Mouse (Mus musculus) cerebellum, adult 11 months (tissue): Measurements from ENCODE around the gene Fam149b.
"Not testable (repeated sequence)": the region's sequence is repeated elsewhere in the genome, so short reads cannot be mapped to it uniquely, and the experiment has no call there.

Experiments used
- DNase-seq: peaks from one replicate; pipeline ENCODE4 v3.0.0; 2022

The Fam149b gene

DNA sequence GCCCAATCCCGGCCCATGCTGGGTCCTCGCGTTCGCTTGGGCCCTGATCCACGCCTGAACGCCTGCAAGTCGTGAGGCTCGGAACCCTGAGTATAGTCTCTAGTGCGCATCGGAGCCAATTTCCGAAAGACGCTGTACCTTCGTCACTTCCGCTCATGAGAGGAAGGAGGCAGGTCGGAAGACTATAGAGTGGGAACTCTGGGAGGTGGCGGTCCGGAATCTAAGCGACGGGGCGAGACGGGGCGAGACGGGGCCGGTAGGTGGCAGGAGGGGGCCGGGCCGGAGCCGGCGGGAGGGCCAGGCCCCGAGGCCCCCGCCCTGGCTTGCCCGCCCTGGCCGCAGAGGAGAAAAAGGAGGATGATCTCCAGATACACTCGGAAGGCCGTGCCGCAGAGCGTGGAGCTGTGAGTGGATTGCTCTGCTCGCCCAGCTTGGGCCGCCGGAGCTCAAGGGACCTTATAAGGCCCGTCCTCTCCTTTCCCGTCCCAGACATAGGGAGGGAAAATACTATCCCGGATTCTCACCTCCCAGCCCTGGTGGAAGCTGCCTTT is at the start of gene Fam149b, which contains the start of gene Ecd:
Gene Fam149b (plus strand): TSS at position 172 of the 551 bp plus-strand sequence.
Gene Ecd (minus strand): TSS at position 131 of the 551 bp plus-strand sequence.
- peak; percentile 88 for DNase-seq

DNA sequence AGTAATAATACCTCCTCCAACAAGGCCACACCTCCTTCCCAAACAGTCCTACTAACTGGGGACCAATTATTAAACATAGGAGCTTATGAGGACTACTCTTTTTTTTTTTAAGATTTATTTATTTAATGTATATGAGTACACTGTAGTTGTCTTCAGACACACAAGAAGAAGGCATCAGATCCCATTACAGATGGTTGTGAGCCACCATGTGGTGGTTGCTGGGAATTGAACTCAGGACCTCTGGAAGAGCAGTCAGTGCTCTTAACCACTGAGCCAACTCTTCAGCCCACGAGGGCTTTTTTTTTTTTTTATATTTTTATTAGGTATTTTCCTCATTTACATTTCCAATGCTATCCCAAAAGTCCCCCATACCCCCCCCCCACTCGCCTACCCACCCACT is 42.9 kb upstream of the Fam149b start:
- not testable (repeated sequence) for DNase-seq

DNA sequence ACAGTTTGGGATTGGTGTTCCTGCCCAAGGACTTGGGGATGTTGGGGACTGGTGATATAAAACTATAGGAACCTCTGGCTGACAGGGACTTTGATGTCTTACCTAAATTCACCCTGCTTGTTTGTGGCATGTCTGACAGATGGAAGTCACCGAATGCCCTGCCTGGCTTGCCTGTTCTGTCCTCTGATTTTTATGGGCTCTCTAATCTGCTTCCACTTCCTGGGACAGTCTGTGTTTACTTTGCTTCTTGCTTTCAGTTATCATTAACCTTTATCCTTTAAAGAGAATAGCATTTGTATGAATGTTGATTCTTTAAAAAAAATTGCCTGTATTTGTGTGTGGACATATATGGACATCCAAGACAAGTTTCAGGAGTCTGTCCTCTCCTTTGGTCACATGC is 32.8 kb upstream of the Fam149b start:
- no peak for DNase-seq

DNA sequence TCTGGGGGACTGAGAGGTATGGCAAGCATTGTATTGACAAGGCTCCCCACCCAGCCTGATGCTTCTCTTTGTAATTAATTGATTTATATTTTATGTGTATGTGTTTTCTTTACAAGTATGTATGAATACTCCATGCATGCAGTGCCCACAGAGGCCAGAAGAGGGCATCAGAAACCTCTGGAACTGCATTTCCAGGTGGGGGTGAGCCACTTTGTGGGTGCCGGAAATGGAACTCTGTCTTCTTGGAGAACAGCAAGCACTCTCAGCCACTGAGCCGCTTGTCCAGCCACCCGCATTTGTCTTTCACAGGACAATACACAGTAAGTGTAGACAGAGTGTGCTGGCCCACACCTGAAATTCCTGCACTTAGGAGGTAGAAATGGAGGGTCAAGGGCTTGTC is 28.5 kb upstream of the Fam149b start:
- peak; percentile 15 for DNase-seq

DNA sequence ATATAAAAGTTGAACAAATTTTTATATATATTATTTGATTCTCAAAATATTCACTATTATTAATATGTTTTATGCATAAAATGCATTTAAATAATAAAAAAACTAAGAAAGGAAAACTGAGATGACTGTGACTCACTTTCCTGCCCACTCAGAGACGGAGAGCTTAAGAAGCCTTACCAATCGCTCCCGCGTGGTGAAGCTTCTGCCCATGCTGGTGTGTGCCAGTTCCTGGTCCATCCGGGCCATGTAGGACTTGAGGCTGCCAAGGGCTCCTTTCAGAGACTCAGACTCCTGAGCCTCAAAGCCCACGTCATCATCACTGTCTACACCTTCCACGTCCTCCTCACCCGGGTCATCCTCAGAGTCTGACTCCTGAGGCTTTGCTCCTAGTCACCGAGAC is 23.8 kb upstream of the Fam149b start:
- DNase-seq = no peak

DNA sequence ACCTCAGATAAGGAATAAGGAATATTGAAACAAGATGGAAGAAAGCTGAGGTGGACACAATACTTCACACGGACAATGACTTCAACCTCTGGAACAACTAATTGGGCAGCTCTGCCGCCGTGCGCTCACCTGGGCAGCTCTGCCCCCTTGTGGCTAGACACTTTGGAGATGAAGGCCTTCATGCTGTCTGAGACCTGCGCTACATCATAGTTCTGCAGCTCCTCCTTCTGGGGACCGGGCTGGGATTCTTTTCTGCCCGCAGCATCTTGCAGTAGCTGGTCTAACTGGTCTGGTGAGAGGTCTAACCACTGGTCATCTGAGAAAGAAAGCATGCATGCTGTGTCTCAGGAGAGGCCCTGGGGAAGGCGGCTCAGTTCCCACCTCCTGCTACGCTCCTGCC is 19.5 kb upstream of the Fam149b start:
- DNase-seq = no peak

- no peak for DNase-seq
These were observed 16.6 kb upstream of the Fam149b start for GRCm38 (mm10) chr14:20331316-20331715.

- DNase-seq = no peak
These were observed 8.5 kb upstream of the Fam149b start for GRCm38 (mm10) chr14:20339415-20339814.

- DNase-seq = no peak
These were observed 7.8 kb upstream of the Fam149b start for GRCm38 (mm10) chr14:20340149-20340548.

- no peak for DNase-seq
These were observed 7.1 kb upstream of the Fam149b start for GRCm38 (mm10) chr14:20340866-20341265.

DNA sequence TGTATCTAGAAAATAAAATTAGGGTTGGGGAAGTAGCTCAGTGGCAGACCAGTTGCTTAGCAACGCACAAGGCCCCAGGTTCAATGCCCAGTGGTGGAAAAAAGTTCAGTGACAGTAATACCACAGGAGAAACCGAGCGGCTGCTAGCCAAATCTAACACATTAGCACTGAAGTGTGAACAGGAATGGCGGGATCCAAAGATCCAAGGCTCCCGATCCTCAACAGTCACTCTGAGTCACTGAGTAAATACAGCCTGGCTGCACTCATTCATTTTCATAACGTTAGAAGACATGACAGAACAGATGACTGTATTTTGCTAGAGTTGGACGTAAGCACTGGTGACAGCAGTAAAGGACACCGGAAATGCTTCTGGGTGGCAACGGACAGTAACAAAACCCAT is 2.1 kb upstream of the Fam149b start:
- no peak for DNase-seq

- no peak for DNase-seq
These were observed 446 bp upstream of the Fam149b start for GRCm38 (mm10) chr14:20347441-20347990.

DNA sequence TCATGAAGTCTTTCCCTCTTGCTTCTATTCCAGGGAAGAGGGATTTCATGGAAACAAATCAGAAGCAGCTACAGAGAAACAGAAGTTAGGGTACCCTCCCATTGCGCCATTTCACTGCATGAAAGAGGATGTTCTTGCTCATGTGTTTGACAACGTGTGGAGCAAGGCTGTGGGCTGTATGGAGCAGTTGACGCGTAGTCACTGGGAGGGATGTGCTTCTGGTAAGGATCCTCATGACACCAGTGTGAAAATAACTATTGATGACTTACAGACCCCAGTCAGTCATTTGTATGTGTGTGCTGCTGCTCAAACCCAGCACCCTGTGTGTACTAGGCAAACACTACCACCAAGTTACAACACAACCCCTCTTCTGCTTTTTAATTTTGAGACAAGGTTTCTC is 15.3 kb downstream of the Fam149b start:
- no peak for DNase-seq

GRCm38 (mm10) chr14:20368271-20368670 is 20.3 kb downstream of the Fam149b start:
- DNase-seq = no peak

- DNase-seq = no peak
These were observed 22.8 kb downstream of the Fam149b start for GRCm38 (mm10) chr14:20370798-20371197.

- no peak for DNase-seq
These were observed 23.9 kb downstream of the Fam149b start for GRCm38 (mm10) chr14:20371854-20372253.

GRCm38 (mm10) chr14:20377112-20377521 is 29.2 kb downstream of the Fam149b start:
- no peak for DNase-seq

DNA sequence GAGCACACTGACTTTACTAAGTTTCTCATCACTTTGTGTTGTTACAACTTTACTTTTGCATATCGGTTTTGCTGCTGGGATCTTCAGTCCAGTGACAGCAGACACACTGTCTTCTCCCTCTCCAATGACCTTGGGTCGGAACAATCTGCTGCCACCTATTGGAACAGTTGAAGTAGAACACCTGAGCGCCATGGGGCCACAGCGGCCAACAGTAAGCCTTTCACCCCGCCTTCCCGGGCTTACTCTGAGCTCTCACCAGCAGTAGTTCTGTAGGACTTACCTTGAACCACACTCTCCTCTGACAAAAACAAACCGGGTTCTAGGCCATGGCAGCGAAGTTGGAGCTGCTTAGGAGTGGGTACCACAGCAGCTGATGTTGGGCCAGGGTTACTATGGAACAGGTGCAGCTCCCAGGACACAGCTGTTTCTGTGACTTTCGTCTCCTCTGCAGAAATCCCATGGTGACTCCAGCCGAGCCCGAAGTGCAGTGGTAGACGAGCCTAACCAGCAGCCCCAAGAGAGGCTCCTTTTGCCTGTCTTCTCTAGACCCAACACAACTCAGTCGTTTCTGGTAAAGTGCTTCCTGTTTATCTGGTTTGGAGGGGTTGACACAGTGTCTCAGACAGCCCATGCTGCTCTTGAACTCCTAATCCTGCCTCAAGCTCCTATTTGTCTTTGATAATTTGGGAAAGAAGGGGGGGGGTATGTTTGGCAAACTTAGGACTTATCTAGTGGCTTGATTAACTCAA is 30.5 kb downstream of the Fam149b start:
- DNase-seq = no peak

- DNase-seq = no peak
These were observed 31.2 kb downstream of the Fam149b start for GRCm38 (mm10) chr14:20379087-20379640.

DNA sequence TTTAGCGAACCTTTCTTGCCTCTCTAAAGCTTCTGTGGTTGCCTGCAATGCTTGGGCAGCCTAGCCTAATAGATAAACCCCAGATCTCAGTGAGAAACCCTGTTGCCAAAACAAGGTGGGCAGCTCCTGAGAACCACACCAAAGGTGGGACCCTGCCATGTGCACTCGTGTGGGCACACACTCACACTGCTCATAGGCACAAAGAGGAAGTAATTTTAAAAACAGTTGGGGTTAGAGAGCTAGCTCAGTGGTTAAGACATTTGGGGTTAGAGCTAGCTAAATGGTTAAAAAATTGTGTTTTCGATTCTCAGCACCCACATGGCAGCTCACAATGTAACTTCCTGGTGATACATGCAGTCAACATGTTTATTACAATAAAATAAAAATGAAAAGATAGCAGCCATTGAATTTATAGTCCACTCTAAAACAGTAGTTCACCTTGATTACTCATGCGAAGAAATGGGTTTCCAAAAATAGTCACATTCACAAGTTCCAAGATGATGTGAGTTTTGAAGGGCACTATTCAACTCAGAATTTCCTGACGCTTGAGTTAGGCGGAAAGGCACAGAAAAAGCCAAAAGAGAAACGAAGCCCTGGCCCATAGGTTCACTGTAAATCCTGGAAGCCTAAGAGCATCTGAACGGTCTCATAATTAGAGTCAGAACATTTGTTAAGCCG is 31.9 kb downstream of the Fam149b start:
- no peak for DNase-seq

GRCm38 (mm10) chr14:20388441-20389129 is 40.6 kb downstream of the Fam149b start, which contains the start of gene Dnajc9:
TSS of gene Dnajc9 (minus strand) at chr14:20388910.
- peak; percentile 92 for DNase-seq

GRCm38 (mm10) chr14:20389446-20390079 is 41.6 kb downstream of the Fam149b start:
- DNase-seq = no peak
